Mouse (Mus musculus) brain, adult 2 months (tissue): Measurements from ENCODE around the gene Dmbt1.
"Not testable (repeated sequence)": the region's sequence is repeated elsewhere in the genome, so short reads cannot be mapped to it uniquely, and the experiment has no call there.

Experiments
- DNase-seq: peaks from one replicate; pipeline ENCODE4 v3.0.0; 2011; ENCODE audit warnings: low read depth, low spot score

Gene Dmbt1

GRCm38 (mm10) chr7:131049829-131050228, 18.0 kb downstream of the Dmbt1 start:
- not testable (repeated sequence) for DNase-seq

GRCm38 (mm10) chr7:131054808-131055370, 23.0 kb downstream of the Dmbt1 start:
- DNase-seq: peak; percentile 44

GRCm38 (mm10) chr7:131057918-131058317, 26.1 kb downstream of the Dmbt1 start:
- DNase-seq: not testable (repeated sequence)

GRCm38 (mm10) chr7:131059808-131060207, 28.0 kb downstream of the Dmbt1 start:
- DNase-seq: peak; percentile 5

GRCm38 (mm10) chr7:131062541-131062940, 30.7 kb downstream of the Dmbt1 start:
- peak; percentile 1 for DNase-seq

- DNase-seq: not testable (repeated sequence)
Observed at GRCm38 (mm10) chr7:131068191-131068590, 36.3 kb downstream of the Dmbt1 start.

GRCm38 (mm10) chr7:131073476-131073875, 41.6 kb downstream of the Dmbt1 start:
- not testable (repeated sequence) for DNase-seq

GRCm38 (mm10) chr7:131074098-131074497, 42.2 kb downstream of the Dmbt1 start:
- DNase-seq: not testable (repeated sequence)

- DNase-seq: peak; percentile 10
Observed at GRCm38 (mm10) chr7:131075956-131076355, 44.1 kb downstream of the Dmbt1 start.

GRCm38 (mm10) chr7:131082403-131082802, 50.5 kb downstream of the Dmbt1 start:
- not testable (repeated sequence) for DNase-seq

GRCm38 (mm10) chr7:131112486-131112885, 80.6 kb downstream of the Dmbt1 start:
- DNase-seq: peak; percentile 80

GRCm38 (mm10) chr7:131113676-131114075, 81.8 kb downstream of the Dmbt1 start:
- peak; percentile 24 for DNase-seq

GRCm38 (mm10) chr7:131114434-131114833, 82.6 kb downstream of the Dmbt1 start:
- peak; percentile 72 for DNase-seq

- DNase-seq: no peak
Observed at GRCm38 (mm10) chr7:131122210-131122807, 90.5 kb downstream of the Dmbt1 start.

- no peak for DNase-seq
Observed at GRCm38 (mm10) chr7:131130021-131130420, 98.2 kb downstream of the Dmbt1 start.

- DNase-seq: no peak
Observed at GRCm38 (mm10) chr7:131133181-131133580, 101.3 kb downstream of the Dmbt1 start.

GRCm38 (mm10) chr7:131146214-131146613, 114.4 kb downstream of the Dmbt1 start, which contains the start of gene 4933402N03Rik:
TSS of gene 4933402N03Rik (minus strand) at chr7:131146314.
- DNase-seq: no peak

- no peak for DNase-seq
Observed at GRCm38 (mm10) chr7:131150179-131150578, 118.3 kb downstream of the Dmbt1 start.

GRCm38 (mm10) chr7:131153044-131153443, 121.2 kb downstream of the Dmbt1 start:
- no peak for DNase-seq

- DNase-seq: no peak
Observed at GRCm38 (mm10) chr7:131162251-131162650, 130.4 kb downstream of the Dmbt1 start.

- no peak for DNase-seq
Observed at GRCm38 (mm10) chr7:131167771-131168170, 135.9 kb downstream of the Dmbt1 start.

- DNase-seq: no peak
Observed at GRCm38 (mm10) chr7:131169099-131169498, 137.2 kb downstream of the Dmbt1 start.
